Mouse (Mus musculus): ENCODE data around the gene Wdr89. TPM values are rescaled to one million over a fixed set of nuclear protein-coding genes. Genes with fewer than 3 reads are reported as not detected.

Gene Wdr89
- total and polyA plus RNA-seq, 3 experiments, result 11.3 to 22.6 (median 19.5) TPM

DNA sequence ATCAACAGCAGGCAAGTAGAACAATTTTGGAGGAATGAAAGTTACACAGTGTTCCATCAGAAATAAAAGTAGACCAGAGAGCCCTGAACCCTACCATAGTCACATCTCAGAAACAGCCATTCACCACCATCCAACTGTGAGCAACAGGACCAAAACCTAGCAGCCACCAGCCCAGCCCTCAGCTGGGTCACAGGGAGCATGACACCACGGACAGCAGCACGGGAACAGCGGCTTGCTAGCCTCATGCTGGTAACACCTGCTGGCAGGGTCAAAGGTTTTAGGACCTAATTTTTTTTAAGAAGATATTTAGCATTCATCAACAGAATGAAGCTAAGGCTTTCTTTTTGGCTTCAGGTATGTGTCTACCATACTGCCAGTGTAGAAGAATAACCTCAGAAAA lies 85.6 kb downstream of the Wdr89 start:
- ATAC-seq (ENCODE audit: extremely low read depth, insufficient number of reproducible peaks, low FRiP score, poor library complexity, severe bottlenecking) (no peak), DNase-seq (ENCODE audit: low spot score) (no peak)
- no peak overlapping the region for H3K4me3 ChIP-seq (ENCODE audit: low read depth, low read length)
- 0 out of 2 replicates have a peak, but pooled peaks cover 5% of the 10 kb centered on the region for H3K4me1 ChIP-seq (ENCODE audit: insufficient read depth, low read depth, low read length)
- no peaks in the 10 kb centered on the region for H3K27me3 ChIP-seq (ENCODE audit: insufficient read depth, low read length)
- H3K36me3 ChIP-seq (replicated peaks), result peaks cover 70% of the 10 kb centered on the region
- 0 out of 2 replicates have a peak, but pooled peaks cover 1% of the 10 kb centered on the region for H3K9me3 ChIP-seq (replicated peaks)
- TF ChIP-seq TAL1 (conservative IDR thresholded peaks at IDR 0.05; ENCODE audit: low read depth, low read length) (no peak), GATA2 (IDR thresholded peaks at IDR 0.05; ENCODE audit: borderline replicate concordance, low read depth, low read length) (no peak), GATA1 (IDR thresholded peaks at IDR 0.05; ENCODE audit: borderline replicate concordance, low read length) (no peak), CTCF (IDR thresholded peaks at IDR 0.05; ENCODE audit: low read depth, low read length) (no peak), POLR2AphosphoS5 (IDR thresholded peaks at IDR 0.05; ENCODE audit: insufficient replicate concordance, low read depth, low read length) (no peak)

Other genes starting within 250 kb of the Wdr89 start
- gene Ppp2r5e, start 73.3 kb downstream of the Wdr89 start, total RNA-seq (2014; fragmentation: Nextera tagmentation), result 69.2 and 111 TPM in 2 replicates
- 19.3 and 20.4 TPM in 2 replicates for gene Ppp2r5e, start 73.3 kb downstream of the Wdr89 start, total RNA-seq (2017)
- 74.6 and 107 TPM in 2 replicates for gene Ppp2r5e, start 73.3 kb downstream of the Wdr89 start, polyA plus RNA-seq (2012)
- gene Sgpp1, start 66.2 kb upstream of the Wdr89 start, total RNA-seq (2014; fragmentation: Nextera tagmentation), result 23.6 and 31.0 TPM in 2 replicates
- 16.4 and 16.8 TPM in 2 replicates for gene Sgpp1, start 66.2 kb upstream of the Wdr89 start, total RNA-seq (2017)
- 5.3 and 5.6 TPM in 2 replicates for gene Sgpp1, start 66.2 kb upstream of the Wdr89 start, polyA plus RNA-seq (2012)
- gene Syne2, start 148.6 kb upstream of the Wdr89 start, total RNA-seq (2014; fragmentation: Nextera tagmentation), result not detected in 2 replicates
- 0.29 and 0.82 TPM in 2 replicates for gene Syne2, start 148.6 kb upstream of the Wdr89 start, total RNA-seq (2017)
- gene Syne2, start 148.6 kb upstream of the Wdr89 start, polyA plus RNA-seq (2012), result not detected in 2 replicates